9 mouse cellular contexts compared by ENCODE assay signal in the genomic region with DNA sequence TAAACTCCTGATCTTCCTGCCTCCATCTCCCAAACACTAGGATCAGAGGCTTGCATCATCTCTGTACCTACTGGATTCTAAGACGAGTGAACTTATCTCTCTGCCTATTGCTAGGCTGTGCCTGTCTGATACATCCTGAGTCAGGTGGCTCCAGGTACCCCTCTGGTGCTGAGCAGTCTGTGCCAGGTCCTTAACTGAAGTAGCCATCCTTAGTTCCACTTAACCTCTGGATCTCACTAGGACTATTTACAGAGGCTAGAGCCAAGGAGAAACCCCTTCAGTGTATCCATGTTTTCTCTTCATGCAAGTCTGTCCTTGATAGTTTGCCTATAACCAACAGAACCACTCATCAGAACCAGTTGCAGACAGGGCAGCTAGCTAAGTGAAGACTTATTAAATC. TPM values are rescaled to one million over a fixed set of nuclear protein-coding genes. Genes with fewer than 3 reads are reported as not detected.
DNase-seq lines count a peak whose midpoint lies in the region; ATAC-seq and TF ChIP-seq lines count a peak whose summit lies in the region.
"Had no signal": no experiment of that assay in that cellular context is flagged by ENCODE, and none has a peak within 500 bp of the region (broad histone marks: within the 10 kb centered on the region; RNA-seq: fewer than 3 reads in every experiment).

No protein-coding gene starts in this region.

- dilution Hi-C loops in CH12.LX (cut with MboI; ENCODE audit: extremely low pct_ligation_motif_present, extremely low pct_unique_long_range_greater_than_20kb, low sequenced_read_pairs), result no loop called here

- peak overlapping the region; percentile 93 for H3K27ac ChIP-seq in gastrocnemius, adult 2 months
- H3K27ac ChIP-seq in CH12.LX (ENCODE audit: insufficient read depth, low read depth), result no peak overlapping the region
- no peak overlapping the region for H3K27ac ChIP-seq in hindbrain, embryonic 11.5 days (ENCODE audit: low read depth, low read length)

- H3K4me1 ChIP-seq in CH12.LX (ENCODE audit: control insufficient read depth in 1 of 2, insufficient read depth in 2 of 2), result peaks cover 12 to 39% of the 10 kb centered on the region in 2 experiments
- no peaks in the 10 kb centered on the region for H3K4me1 ChIP-seq in hindbrain, embryonic 11.5 days (replicated peaks; ENCODE audit: control insufficient read depth, insufficient read depth, low read length)

- no peaks in the 10 kb centered on the region for H3K79me2 ChIP-seq in CH12.LX (replicated peaks; ENCODE audit: control insufficient read depth, extremely low read depth, insufficient read depth, poor library complexity, severe bottlenecking)

- TF ChIP-seq CTCF in gastrocnemius, adult 2 months (IDR thresholded peaks at IDR 0.05), result no peak
- TF ChIP-seq CTCF in CH12.LX (conservative IDR thresholded peaks at IDR 0.05 in 1 of 2, IDR thresholded peaks at IDR 0.05 in 1 of 2; ENCODE audit: low read depth in 2 of 2, low read length in 2 of 2), result no peak

- TF ChIP-seq EP300 in CH12.LX (IDR thresholded peaks at IDR 0.05; ENCODE audit: low read length), result no peak

- H3K27me3 ChIP-seq in CH12.LX (replicated peaks), result peaks cover 5% of the 10 kb centered on the region
- H3K27me3 ChIP-seq in hindbrain, embryonic 11.5 days (ENCODE audit: control insufficient read depth, insufficient read depth, low read length), result no peaks in the 10 kb centered on the region; the same call in 1 of the 2 replicates

- H3K9ac ChIP-seq in CH12.LX (ENCODE audit: insufficient read depth, low read depth), result no peak overlapping the region
- H3K9ac ChIP-seq in hindbrain, embryonic 11.5 days (ENCODE audit: low read depth, low read length), result no peak overlapping the region

- in situ Hi-C loops in CH12.LX (cut with MboI; ENCODE audit: low pct_ligation_motif_present, low pct_unique_long_range_greater_than_20kb, low sequenced_read_pairs), result no loop called here

- DNase-seq in gastrocnemius, adult 2 months, result no peak
- DNase-seq in gastrocnemius, postnatal 4 days (ENCODE audit: low spot score in 2 of 2), result no peak
- DNase-seq in CH12.LX (ENCODE audit: extremely low read depth), result no peak
- DNase-seq in hindbrain, embryonic 11.5 days (ENCODE audit: low spot score), result no peak
- peak; percentile 17 for DNase-seq in lung, postnatal 10 days
- no peak for DNase-seq in adrenal gland, postnatal 10 days
- DNase-seq in frontal cortex, adult 2 months (ENCODE audit: extremely low spot score in 1 of 2, low spot score in 1 of 2), result no peak

- TF ChIP-seq RAD21 in CH12.LX (IDR thresholded peaks at IDR 0.05; ENCODE audit: low read depth, low read length), result no peak

- no peak for ATAC-seq in hindbrain, embryonic 11.5 days (ENCODE audit: low FRiP score)
- no peak for ATAC-seq in activated CD4-positive, CD25-positive, alpha-beta regulatory T cell, adult 4 months

- no peaks in the 10 kb centered on the region for H3K36me3 ChIP-seq in CH12.LX (replicated peaks in 1 of 2; ENCODE audit: control insufficient read depth in 1 of 2, insufficient read depth in 1 of 2, low read length in 1 of 2)
- H3K36me3 ChIP-seq in hindbrain, embryonic 11.5 days (ENCODE audit: control insufficient read depth, insufficient read depth, low read length), result no peaks in the 10 kb centered on the region

- H3K4me2 ChIP-seq in CH12.LX (ENCODE audit: insufficient read depth, low read depth, poor library complexity, severe bottlenecking), result 0 out of 2 replicates have a peak overlapping the region, but pooled peaks have one; percentile 19
- H3K4me2 ChIP-seq in hindbrain, embryonic 11.5 days (replicated peaks; ENCODE audit: low read depth, low read length), result 0 out of 2 replicates have a peak overlapping the region, but pooled peaks have one; percentile 31

- WGBS in hindbrain, embryonic 11.5 days, result 77% methylated on average over 1 of the region's 1 CpGs

- TF ChIP-seq POLR2A in CH12.LX (IDR thresholded peaks at IDR 0.05; ENCODE audit: low read depth, low read length), result no peak

- intact Hi-C loops in gastrocnemius, adult 2 months (cut with DNase I), result loop anchor here (5.0 kb wide), 1 partner anchor 39 kb away; no protein-coding TSS in a partner anchor

- H3K4me3 ChIP-seq in gastrocnemius, adult 2 months, result peak overlapping the region; percentile 99
- peak overlapping the region in 1 of 3 experiments; percentile 95 for H3K4me3 ChIP-seq in CH12.LX (replicated peaks in 1 of 3; ENCODE audit: low read depth in 2 of 3, low read length in 2 of 3, poor library complexity in 1 of 3)
- no peak overlapping the region for H3K4me3 ChIP-seq in hindbrain, embryonic 11.5 days (ENCODE audit: low read depth, low read length)

- H3K9me3 ChIP-seq in CH12.LX (replicated peaks; ENCODE audit: low read length), result no peaks in the 10 kb centered on the region
- no peaks in the 10 kb centered on the region for H3K9me3 ChIP-seq in hindbrain, embryonic 11.5 days (ENCODE audit: control insufficient read depth, low read length)

TF ChIP-seq in CH12.LX, 34 proteins besides CTCF, POLR2A, EP300 and RAD21:
- TF ChIP-seq POLR2AphosphoS2 (IDR thresholded peaks at IDR 0.05; ENCODE audit: low read depth, low read length) (no peak), ZNF384 (IDR thresholded peaks at IDR 0.05; ENCODE audit: low read depth, low read length) (no peak), MAX (IDR thresholded peaks at IDR 0.05; ENCODE audit: low read length) (no peak), MYC (IDR thresholded peaks at IDR 0.05; ENCODE audit: low read depth, low read length) (no peak), MXI1 (IDR thresholded peaks at IDR 0.05; ENCODE audit: low read depth, low read length) (no peak), NELFE (IDR thresholded peaks at IDR 0.05; ENCODE audit: low read depth, low read length) (no peak), ETS1 (conservative IDR thresholded peaks at IDR 0.05; ENCODE audit: low read depth, low read length) (no peak), CHD1 (IDR thresholded peaks at IDR 0.05; ENCODE audit: low read depth, low read length) (no peak), HCFC1 (IDR thresholded peaks at IDR 0.05; ENCODE audit: low read depth, low read length) (no peak), ZKSCAN1 (IDR thresholded peaks at IDR 0.05; ENCODE audit: borderline replicate concordance, low read depth, low read length) (no peak), JUN (IDR thresholded peaks at IDR 0.05; ENCODE audit: insufficient read depth, low read depth, low read length) (no peak)

RNA-seq across cellular contexts. Expression of a gene that starts 2.9 kb away (rescaled TPM):
- total RNA-seq in gastrocnemius, adult 2 months (2021), result 100 to 1,000 TPM; 269 to 303 TPM
- total RNA-seq in gastrocnemius, postnatal 4 days (2021), result 10 to 100 TPM; 51.8 to 58.6 TPM
- total RNA-seq in CH12.LX (2012; rRNA removed) (27.0 and 102 TPM in 2 replicates), CH12.LX (2014; rRNA removed) (176 and 294 TPM in 2 replicates)
- 15.7 and 20.8 TPM in 2 replicates for polyA plus RNA-seq in CH12.LX (2012; ENCODE audit: insufficient read length, low read depth)
- polyA plus RNA-seq in hindbrain, embryonic 11.5 days (2014; fragmentation: Nextera tagmentation; extraction: Ambion mirVana), result 99.4 and 106 TPM in 2 replicates
- 100 to 1,000 TPM; 167 to 263 TPM for total RNA-seq in adrenal gland, postnatal 10 days (2021)
- polyA plus RNA-seq in frontal cortex, adult 2 months (2012; rRNA removed), result 81.0 and 86.7 TPM in 2 replicates
- polyA plus RNA-seq in activated CD4-positive, CD25-positive, alpha-beta regulatory T cell, adult 4 months (2017; shearing (Covaris generic)), result 10 to 100 TPM; 13.3 to 14.4 TPM

RNA-seq across cellular contexts. Expression of a gene that starts 34.1 kb away (rescaled TPM):
- total RNA-seq in gastrocnemius, adult 2 months (2021), result under 1 TPM; 0.15 to 0.28 TPM
- not detected for total RNA-seq in gastrocnemius, postnatal 4 days (2021)
- total RNA-seq in CH12.LX (2012; rRNA removed), result not detected in 2 replicates
- total RNA-seq in CH12.LX (2014; rRNA removed), result not detected in 2 replicates
- polyA plus RNA-seq in CH12.LX (2012; ENCODE audit: insufficient read length, low read depth), result not detected in 2 replicates
- 1.5 and 2.1 TPM in 2 replicates for polyA plus RNA-seq in hindbrain, embryonic 11.5 days (2014; fragmentation: Nextera tagmentation; extraction: Ambion mirVana)
- 1 to 10 TPM; 2.1 to 3.5 TPM for total RNA-seq in adrenal gland, postnatal 10 days (2021)
- polyA plus RNA-seq in frontal cortex, adult 2 months (2012; rRNA removed), result 41.0 and 43.0 TPM in 2 replicates
- not detected for polyA plus RNA-seq in activated CD4-positive, CD25-positive, alpha-beta regulatory T cell, adult 4 months (2017; shearing (Covaris generic))
- polyA plus RNA-seq: C2C12 had no signal
